Mouse (Mus musculus) urinary bladder, postnatal 25 days (tissue): Measurements from ENCODE around the gene Ggta1.

Source experiments
- DNase-seq: peaks from one replicate; pipeline ENCODE4 v3.0.0; 2022; ENCODE audit warnings: low spot score

Gene Ggta1

GRCm38 (mm10) chr2:35434576-35435123, 28.4 kb downstream of the Ggta1 start:
- DNase-seq, result no peak

- DNase-seq, result no peak
These were observed 29.6 kb downstream of the Ggta1 start for GRCm38 (mm10) chr2:35433428-35433827.

GRCm38 (mm10) chr2:35432472-35432871, 30.6 kb downstream of the Ggta1 start:
- DNase-seq, result no peak

GRCm38 (mm10) chr2:35432011-35432410, 31.0 kb downstream of the Ggta1 start:
- DNase-seq, result no peak

GRCm38 (mm10) chr2:35430806-35431205, 32.2 kb downstream of the Ggta1 start:
- no peak for DNase-seq

- no peak for DNase-seq
These were observed 34.3 kb downstream of the Ggta1 start for GRCm38 (mm10) chr2:35428615-35429300.

GRCm38 (mm10) chr2:35427559-35427958, 35.5 kb downstream of the Ggta1 start:
- DNase-seq, result no peak

GRCm38 (mm10) chr2:35423711-35424339, 39.2 kb downstream of the Ggta1 start:
- no peak for DNase-seq

GRCm38 (mm10) chr2:35422384-35422783, 40.6 kb downstream of the Ggta1 start:
- DNase-seq, result no peak

GRCm38 (mm10) chr2:35420681-35421080, 42.4 kb downstream of the Ggta1 start:
- DNase-seq, result no peak

GRCm38 (mm10) chr2:35419671-35420070, 43.4 kb downstream of the Ggta1 start:
- no peak for DNase-seq

- DNase-seq, result no peak
These were observed 43.8 kb downstream of the Ggta1 start for GRCm38 (mm10) chr2:35419243-35419642.

GRCm38 (mm10) chr2:35417231-35417630, 45.8 kb downstream of the Ggta1 start:
- no peak for DNase-seq

- no peak for DNase-seq
These were observed 46.6 kb downstream of the Ggta1 start for GRCm38 (mm10) chr2:35416473-35416872.

GRCm38 (mm10) chr2:35412810-35413209, 50.2 kb downstream of the Ggta1 start:
- no peak for DNase-seq

GRCm38 (mm10) chr2:35412246-35412645, 50.8 kb downstream of the Ggta1 start:
- DNase-seq, result no peak

GRCm38 (mm10) chr2:35411640-35412190, 51.3 kb downstream of the Ggta1 start:
- no peak for DNase-seq

- no peak for DNase-seq
These were observed 53.6 kb downstream of the Ggta1 start for GRCm38 (mm10) chr2:35409466-35409865.

GRCm38 (mm10) chr2:35408409-35409110, 54.5 kb downstream of the Ggta1 start:
- DNase-seq, result no peak

- no peak for DNase-seq
These were observed 55.2 kb downstream of the Ggta1 start for GRCm38 (mm10) chr2:35407878-35408277.

GRCm38 (mm10) chr2:35407266-35407665, 55.8 kb downstream of the Ggta1 start:
- DNase-seq, result no peak

- no peak for DNase-seq
These were observed 56.4 kb downstream of the Ggta1 start for GRCm38 (mm10) chr2:35406611-35407010.

- no peak for DNase-seq
These were observed 60.6 kb downstream of the Ggta1 start for GRCm38 (mm10) chr2:35402391-35402790.
